Mouse (Mus musculus) left cerebral cortex, adult 18-20 months (tissue): ENCODE results near the gene Cdca4. TPM values are rescaled to one million over a fixed set of nuclear protein-coding genes. Genes with fewer than 3 reads are reported as not detected.
A peak's percentile ranks its signal among the peaks of the same experiment; 100 is the strongest.
"Not testable (repeated sequence)": the region's sequence is repeated elsewhere in the genome, so short reads cannot be mapped to it uniquely, and the experiment has no call there.

ENCODE experiments used
- DNase-seq, 2 experiments: peaks; one replicate each; pipeline ENCODE4 v3.0.0; 2021 to 2022; ENCODE audit warnings: low spot score in 2 of 2, mixed read lengths in 1 of 2
- total RNA-seq, 2 experiments: library from RNA; stranded (reverse); gene quantifications; 2 replicates each; pipeline ENCODE4 v1.2.3; 2021

The Cdca4 gene
- total RNA-seq, 2 experiments from 2014 or later: 10.8 to 12.9 TPM

- peak; percentile 68 to 77 for DNase-seq
These were observed 551 bp downstream of the Cdca4 start for GRCm38 (mm10) chr12:112828501-112829243.

GRCm38 (mm10) chr12:112825901-112826300 lies 3.3 kb downstream of the Cdca4 start:
- DNase-seq: no peak

GRCm38 (mm10) chr12:112823221-112823620 lies 6.0 kb downstream of the Cdca4 start:
- DNase-seq: no peak

GRCm38 (mm10) chr12:112822676-112823075 lies 6.5 kb downstream of the Cdca4 start:
- DNase-seq: no peak

DNA sequence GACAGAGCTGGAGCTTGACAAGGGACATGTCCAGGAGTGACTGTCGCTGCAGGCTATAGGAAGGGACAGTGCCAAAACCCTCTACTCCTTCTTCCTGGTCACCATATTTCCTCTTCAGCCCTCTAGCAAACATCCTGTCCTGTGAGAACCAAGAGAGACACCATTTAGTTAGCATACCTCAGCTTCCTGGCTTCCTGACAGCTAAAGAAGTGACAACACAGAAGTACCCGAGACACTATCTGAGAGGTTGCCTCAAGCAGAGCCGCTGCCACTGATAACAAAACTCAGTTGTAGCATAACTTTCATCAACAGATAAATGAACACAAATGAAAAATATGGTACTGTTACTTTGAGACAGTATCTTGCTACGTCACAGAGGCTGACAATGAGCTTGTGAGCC lies 7.2 kb downstream of the Cdca4 start:
- no peak for DNase-seq

DNA sequence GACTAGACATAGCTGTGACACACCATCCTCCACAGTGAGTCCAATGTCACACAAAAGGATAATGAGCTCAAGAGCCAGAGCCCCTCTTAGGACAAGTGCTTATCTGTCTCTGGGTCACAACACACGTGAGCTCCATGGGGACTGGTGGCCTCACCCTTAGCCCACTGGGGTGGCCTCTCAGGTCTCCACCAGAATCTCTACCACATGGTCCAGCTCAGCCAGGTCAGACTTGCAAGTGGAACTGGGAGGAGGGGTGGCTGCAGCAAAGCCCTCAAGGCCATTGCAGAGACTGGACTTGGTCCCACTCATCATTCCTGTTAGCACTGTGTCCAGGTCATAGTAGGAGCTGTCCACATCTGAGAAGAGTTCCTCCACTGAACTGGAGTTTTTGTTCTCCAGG lies 8.0 kb downstream of the Cdca4 start:
- DNase-seq: no peak

DNA sequence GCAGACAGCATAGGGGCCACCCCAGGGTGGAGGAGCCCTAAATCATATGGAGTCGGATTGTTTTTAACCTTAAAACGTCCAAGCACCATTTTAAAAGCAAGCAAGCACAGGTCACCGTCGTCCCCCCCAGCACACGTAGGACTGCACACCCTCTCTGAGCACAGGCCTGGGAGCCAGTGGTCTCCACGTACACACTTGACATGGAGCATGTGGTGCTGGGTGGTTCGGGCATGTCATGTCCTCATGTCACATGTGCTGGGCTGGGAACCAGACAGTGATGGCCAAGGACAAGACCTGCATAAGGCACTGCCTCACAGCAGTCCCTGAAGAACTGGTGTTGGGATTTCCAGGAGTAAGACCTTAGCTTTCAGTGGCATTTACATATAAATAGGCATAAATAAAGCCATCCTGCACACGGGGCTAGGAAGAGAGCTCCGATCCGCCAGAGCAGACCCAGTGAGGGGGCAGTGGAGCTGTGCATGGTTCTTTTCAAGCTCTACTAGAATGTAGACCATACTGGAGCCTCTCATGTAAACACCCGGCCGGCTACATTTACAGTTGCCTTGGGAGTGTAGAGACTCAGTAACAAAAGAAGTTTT lies 8.7 kb downstream of the Cdca4 start:
- no peak for DNase-seq

DNA sequence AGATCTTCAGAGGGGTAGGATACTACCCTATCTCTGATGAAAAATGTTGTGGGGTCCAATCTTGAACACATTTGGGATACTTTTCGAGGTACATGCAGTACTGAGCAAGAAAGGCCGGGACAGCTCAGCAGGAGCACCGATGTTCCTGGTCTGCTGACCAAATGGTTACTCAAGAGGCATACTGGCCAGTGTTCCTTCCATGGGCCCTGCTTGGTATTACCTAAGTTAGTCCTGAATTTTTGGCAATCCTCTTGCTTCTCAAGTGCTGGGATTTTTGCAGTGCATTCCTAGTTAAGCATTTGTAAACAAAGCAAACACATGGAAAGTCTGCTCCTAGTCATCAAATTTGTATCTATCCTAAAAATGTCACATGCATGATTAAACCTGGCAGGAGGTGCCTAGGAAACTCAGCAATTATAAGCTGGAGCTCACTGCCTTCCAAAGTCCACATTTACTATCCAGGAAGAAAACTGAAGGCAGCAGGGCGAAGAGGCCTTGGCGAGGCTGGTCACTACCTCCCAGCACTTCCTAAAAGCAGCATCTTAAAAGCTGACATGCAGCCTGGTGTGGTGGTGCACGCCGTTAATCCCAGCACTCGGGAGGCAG lies 10.1 kb downstream of the Cdca4 start:
- DNase-seq: no peak

DNA sequence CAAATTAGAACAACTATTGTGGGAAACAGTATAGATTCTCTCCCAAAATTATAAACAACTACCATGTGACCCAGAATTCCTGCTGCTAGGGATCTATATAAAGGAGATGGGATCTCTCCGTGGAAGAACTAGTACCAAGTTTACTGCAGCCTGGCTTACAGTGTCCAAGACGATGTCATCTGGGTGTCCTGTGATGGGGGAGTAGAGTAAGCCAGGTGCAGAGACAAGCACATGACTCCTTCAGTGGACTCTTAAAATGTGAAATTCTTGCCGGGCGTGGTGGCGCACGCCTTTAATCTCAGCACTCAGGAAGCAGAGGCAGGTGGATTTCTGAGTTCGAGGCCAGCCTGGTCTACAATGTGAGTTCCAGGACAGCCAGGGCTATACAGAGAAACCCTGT lies 12.4 kb downstream of the Cdca4 start:
- DNase-seq: not testable (repeated sequence)

GRCm38 (mm10) chr12:112816294-112816693 lies 12.9 kb downstream of the Cdca4 start:
- peak; percentile 63 for DNase-seq

GRCm38 (mm10) chr12:112814682-112815470 lies 14.3 kb downstream of the Cdca4 start:
- DNase-seq: no peak

DNA sequence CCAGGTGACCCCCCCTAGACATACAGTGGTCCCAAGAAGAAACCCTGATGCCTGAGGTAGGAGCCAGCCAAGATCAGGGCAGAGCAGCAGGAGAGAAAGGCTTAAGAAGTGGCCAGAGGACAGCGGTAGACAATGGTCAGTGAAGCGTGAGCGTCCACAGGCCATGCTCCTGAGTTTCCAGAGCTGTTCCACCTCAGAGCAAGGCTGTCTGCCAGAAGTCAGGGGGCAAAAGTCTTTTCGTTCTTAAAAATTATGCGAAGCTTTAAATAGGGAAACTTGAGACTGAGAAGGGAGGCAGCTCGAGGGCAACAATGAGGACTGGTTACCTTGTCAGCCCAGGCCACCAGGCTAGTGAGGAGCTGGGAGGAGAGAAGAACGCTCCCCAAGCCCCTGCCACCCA lies 15.9 kb downstream of the Cdca4 start:
- DNase-seq: no peak

DNA sequence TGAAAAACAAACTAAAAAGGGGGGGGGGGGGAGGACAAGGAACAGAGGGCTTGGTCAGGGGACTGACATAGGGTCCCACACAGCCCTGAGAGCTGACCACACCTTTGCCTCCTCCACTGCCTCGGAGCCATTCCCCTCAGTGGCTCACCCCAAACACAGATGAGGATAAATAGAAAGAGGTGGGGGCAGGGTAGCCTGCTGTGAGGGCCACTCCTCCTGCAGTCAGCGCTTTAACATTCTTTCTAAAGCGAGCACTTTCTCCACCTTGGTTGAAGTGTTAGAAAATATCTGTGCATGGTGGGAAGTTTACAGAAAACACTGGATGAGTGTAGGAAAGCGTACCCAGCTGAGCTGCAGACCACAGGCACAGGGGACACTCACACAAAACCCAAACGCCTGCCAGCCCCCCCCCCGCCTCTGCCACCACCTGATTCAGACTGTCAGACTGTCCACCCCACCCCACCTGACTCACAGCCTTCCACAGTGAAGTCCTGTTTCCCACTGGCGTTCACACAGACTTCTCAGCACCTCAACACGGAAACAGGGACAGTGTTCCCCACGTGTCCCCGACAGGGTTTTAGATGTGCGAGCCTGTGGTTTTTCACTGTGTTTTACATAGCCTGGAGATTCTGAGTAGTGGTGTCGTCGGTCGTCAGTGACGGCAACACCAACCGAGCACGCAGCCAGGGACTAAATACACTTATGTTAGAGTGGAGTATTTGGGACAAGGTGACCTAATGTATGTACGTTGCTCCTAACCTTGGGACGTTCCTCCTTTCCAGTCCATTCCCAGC lies 18.9 kb downstream of the Cdca4 start:
- DNase-seq: no peak

DNA sequence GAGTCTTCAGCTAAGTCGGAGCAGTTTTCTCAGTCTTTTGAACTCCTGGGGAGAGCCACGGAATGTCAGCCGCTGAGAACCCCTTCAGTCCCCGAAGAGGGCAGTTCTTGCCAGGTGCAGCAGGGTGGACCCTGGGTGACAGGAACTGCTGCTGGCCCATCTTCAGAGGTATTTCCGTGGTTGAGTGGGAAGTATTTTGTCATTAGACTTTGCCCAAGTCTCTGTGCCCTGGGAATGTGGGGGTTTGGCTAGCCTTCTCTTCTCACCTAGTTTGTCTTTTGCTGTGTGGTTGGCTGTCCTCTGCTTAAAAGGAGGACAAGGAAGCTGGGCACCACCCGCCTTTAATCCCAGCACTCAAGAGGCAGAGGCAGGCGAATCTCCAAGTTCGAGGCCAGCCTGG lies 19.6 kb downstream of the Cdca4 start:
- DNase-seq: no peak

- peak; percentile 91 to 95 for DNase-seq
These were observed 20.4 kb downstream of the Cdca4 start, which contains the start of gene Clba1 for GRCm38 (mm10) chr12:112808587-112809364. Clba1 (plus strand) TSS chr12:112808937.

DNA sequence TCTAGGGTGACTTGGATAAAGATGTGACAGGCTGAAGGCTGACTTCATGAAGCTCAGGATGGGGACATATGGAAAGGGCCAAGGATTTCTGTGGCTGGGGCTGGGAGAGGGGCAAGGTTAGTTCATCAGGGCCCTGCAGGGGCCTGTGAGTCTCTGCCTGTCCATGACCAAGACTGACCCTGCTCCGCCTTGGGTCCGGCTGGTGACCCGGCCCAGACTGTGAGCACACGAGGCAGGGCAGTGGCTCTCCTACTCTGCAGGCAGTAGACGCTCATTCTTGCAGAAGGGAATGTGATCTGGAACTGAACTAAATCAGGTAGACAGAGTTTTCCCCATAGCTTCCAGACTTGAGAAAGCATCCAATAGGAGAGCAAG lies 21.0 kb downstream of the Cdca4 start:
- DNase-seq: no peak

- DNase-seq: no peak
These were observed 21.4 kb downstream of the Cdca4 start for GRCm38 (mm10) chr12:112807796-112808195.

GRCm38 (mm10) chr12:112806044-112806443 lies 23.2 kb downstream of the Cdca4 start:
- no peak for DNase-seq

DNA sequence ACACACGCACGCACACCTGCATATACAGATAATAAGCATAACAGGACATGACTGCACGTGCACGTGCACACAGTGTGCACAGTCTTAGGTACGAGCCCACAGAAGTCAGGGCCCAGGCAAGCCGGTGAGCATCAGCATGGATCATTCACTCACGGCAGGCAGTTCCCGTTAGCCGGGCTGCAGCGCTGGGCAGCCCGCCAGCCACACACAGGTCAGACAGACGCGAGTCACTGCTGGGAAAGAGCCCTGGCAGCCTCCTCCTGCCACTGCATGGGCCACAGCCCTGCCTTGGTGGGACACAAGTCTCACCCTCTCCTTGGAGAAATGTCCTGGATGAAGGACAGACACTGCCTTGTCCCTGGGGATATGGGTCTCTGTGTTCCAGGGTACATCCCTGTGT lies 25.2 kb downstream of the Cdca4 start:
- no peak for DNase-seq

GRCm38 (mm10) chr12:112802917-112803316 lies 26.3 kb downstream of the Cdca4 start:
- DNase-seq: no peak
